ENCODE assay signal across 10 mouse cellular contexts in genomic region chr5:99927951-99928350, GRCm38 (mm10). TPM values are rescaled to one million over a fixed set of nuclear protein-coding genes. Genes with fewer than 3 reads are reported as not detected.
A peak's percentile ranks its signal among the peaks of the same experiment; 100 is the strongest.
DNase-seq lines count a peak whose midpoint lies in the region; ATAC-seq and TF ChIP-seq lines count a peak whose summit lies in the region.
"Had no signal": no experiment of that assay in that cellular context is flagged by ENCODE, and none has a peak within 500 bp of the region (broad histone marks: within the 10 kb centered on the region; RNA-seq: fewer than 3 reads in every experiment).

No protein-coding gene starts in this region.

- ATAC-seq in heart, embryonic 11.5 days (replicated peaks; ENCODE audit: insufficient number of reproducible peaks, low FRiP score, low TSS enrichment) = no peak
- ATAC-seq in inflammation-experienced regulatory T-cells, adult 6 months = no peak

- peak; percentile 55; the same call in 1 of the 2 replicates for TF ChIP-seq CTCF in embryonic fibroblast, embryonic 13.5 days (IDR thresholded peaks at IDR 0.05; ENCODE audit: borderline replicate concordance, insufficient read depth, low read length)

- peak; percentile 35 to 69 for DNase-seq in heart, adult 18-20 months
- DNase-seq in A20 (ENCODE audit: low read depth, low spot score) (peak; percentile 62), WW6 (ENCODE audit: low read depth, low spot score) (peak; percentile 39)
- peak; percentile 49 for DNase-seq in limb, embryonic 10.5 days (ENCODE audit: low spot score)
- DNase-seq in skeletal muscle tissue, adult 2 months (ENCODE audit: low read depth, low spot score) = peak; percentile 10

- no peak for TF ChIP-seq POLR2A in embryonic fibroblast, embryonic 13.5 days (IDR thresholded peaks at IDR 0.05; ENCODE audit: low read depth, low read length)

- no peak overlapping the region for H3K9ac ChIP-seq in heart, embryonic 11.5 days (ENCODE audit: low read depth, low read length)
- H3K9ac ChIP-seq: lung, embryonic 15.5 days had no signal

- H3K9me3 ChIP-seq in heart, embryonic 11.5 days (replicated peaks; ENCODE audit: control insufficient read depth, low read length) = no peaks in the 10 kb centered on the region
- no peaks in the 10 kb centered on the region for H3K9me3 ChIP-seq in limb, embryonic 10.5 days (replicated peaks)
- H3K9me3 ChIP-seq: lung, embryonic 15.5 days had no signal

- H3K27ac ChIP-seq in heart, embryonic 11.5 days (ENCODE audit: low read depth, low read length) = no peak overlapping the region
- H3K27ac ChIP-seq in embryonic fibroblast, embryonic 13.5 days (ENCODE audit: insufficient read depth, low read length) = no peak overlapping the region
- H3K27ac ChIP-seq in limb, embryonic 10.5 days = no peak overlapping the region
- H3K27ac ChIP-seq: lung, embryonic 15.5 days had no signal

- WGBS in heart, embryonic 11.5 days (ENCODE audit: insufficient replicate concordance) = 51% methylated on average over 4 of the region's 4 CpGs
- WGBS in limb, embryonic 10.5 days = 41% methylated on average over 4 of the region's 4 CpGs

- H3K27me3 ChIP-seq in heart, embryonic 11.5 days (ENCODE audit: control insufficient read depth, insufficient read depth, low read length) = no peaks in the 10 kb centered on the region
- no peaks in the 10 kb centered on the region for H3K27me3 ChIP-seq in limb, embryonic 10.5 days (ENCODE audit: low read depth, poor library complexity, severe bottlenecking)
- H3K27me3 ChIP-seq: lung, embryonic 15.5 days had no signal

- H3K4me1 ChIP-seq in heart, embryonic 11.5 days (ENCODE audit: control insufficient read depth, insufficient read depth, low read length) = no peaks in the 10 kb centered on the region
- H3K4me1 ChIP-seq in embryonic fibroblast, embryonic 13.5 days (ENCODE audit: control insufficient read depth, insufficient read depth, low read length) = no peaks in the 10 kb centered on the region
- no peaks in the 10 kb centered on the region for H3K4me1 ChIP-seq in limb, embryonic 10.5 days
- H3K4me1 ChIP-seq: lung, embryonic 15.5 days had no signal

- no peak overlapping the region for H3K4me2 ChIP-seq in heart, embryonic 11.5 days
- H3K4me2 ChIP-seq: lung, embryonic 15.5 days had no signal

- no peak overlapping the region for H3K4me3 ChIP-seq in heart, embryonic 11.5 days (ENCODE audit: low read depth, low read length)
- no peak overlapping the region for H3K4me3 ChIP-seq in embryonic fibroblast, embryonic 13.5 days (ENCODE audit: insufficient read depth, low read length)
- H3K4me3 ChIP-seq in limb, embryonic 10.5 days = no peak overlapping the region
- H3K4me3 ChIP-seq: lung, embryonic 15.5 days had no signal

- no peaks in the 10 kb centered on the region for H3K36me3 ChIP-seq in heart, embryonic 11.5 days (ENCODE audit: control insufficient read depth, insufficient read depth, low read length)
- no peaks in the 10 kb centered on the region for H3K36me3 ChIP-seq in limb, embryonic 10.5 days
- H3K36me3 ChIP-seq: lung, embryonic 15.5 days had no signal

RNA-seq across cellular contexts. Expression of gene Vamp9, which starts 21.9 kb away (rescaled TPM):
- not detected for total RNA-seq in heart, adult 18-20 months (2021)
- 0.64 and 0.72 TPM in 2 replicates for polyA plus RNA-seq in heart, embryonic 11.5 days (2014; fragmentation: Nextera tagmentation; extraction: Ambion mirVana)
- not detected in 2 replicates for polyA plus RNA-seq in embryonic fibroblast, embryonic 13.5 days (2011; ENCODE audit: insufficient read length, low read depth, missing spikeins)
- polyA plus RNA-seq in limb, embryonic 10.5 days (2016; fragmentation: Nextera tagmentation; extraction: Ambion mirVana) = not detected in 2 replicates
- polyA plus RNA-seq in inflammation-experienced regulatory T-cells, adult 6 months (2017; shearing (Covaris generic)) = not detected
- polyA plus RNA-seq: embryonic facial prominence, embryonic 14.5 days had no signal

RNA-seq across cellular contexts. Expression of gene Hnrnpd, which starts 50.8 kb away (rescaled TPM):
- 10 to 100 TPM; 86.2 to 86.6 TPM for total RNA-seq in heart, adult 18-20 months (2021)
- polyA plus RNA-seq in heart, embryonic 11.5 days (2014; fragmentation: Nextera tagmentation; extraction: Ambion mirVana) = 113 and 120 TPM in 2 replicates
- 295 and 380 TPM in 2 replicates for polyA plus RNA-seq in embryonic fibroblast, embryonic 13.5 days (2011; ENCODE audit: insufficient read length, low read depth, missing spikeins)
- 335 and 338 TPM in 2 replicates for polyA plus RNA-seq in limb, embryonic 10.5 days (2016; fragmentation: Nextera tagmentation; extraction: Ambion mirVana)
- 10 to 100 TPM; 43.1 to 68.3 (median 56.9) TPM for polyA plus RNA-seq in inflammation-experienced regulatory T-cells, adult 6 months (2017; shearing (Covaris generic))

RNA-seq across cellular contexts. Expression of gene 4930524J08Rik, which starts 50.9 kb away (rescaled TPM):
- under 1 TPM; 0.47 to 0.87 TPM for total RNA-seq in heart, adult 18-20 months (2021)
- polyA plus RNA-seq in heart, embryonic 11.5 days (2014; fragmentation: Nextera tagmentation; extraction: Ambion mirVana) = 1.5 and 1.7 TPM in 2 replicates
- 2.4 and 2.5 TPM in 2 replicates for polyA plus RNA-seq in embryonic fibroblast, embryonic 13.5 days (2011; ENCODE audit: insufficient read length, low read depth, missing spikeins)
- polyA plus RNA-seq in limb, embryonic 10.5 days (2016; fragmentation: Nextera tagmentation; extraction: Ambion mirVana) = 1.7 and 2.4 TPM in 2 replicates
- polyA plus RNA-seq in inflammation-experienced regulatory T-cells, adult 6 months (2017; shearing (Covaris generic)) = not detected

Comparison
In these comparisons a context has a peak if more than half of its experiments do, and no peak if none do; other contexts are left out.
1. DNase-seq: peak in every context shown above with its lines; median percentile 62 in A20; 52 in heart, adult 18-20 months; 49 in limb, embryonic 10.5 days; 39 in WW6; 10 in skeletal muscle tissue, adult 2 months.